Mouse (Mus musculus): ENCODE measurements around the gene Mapk8ip2.

Mapk8ip2 gene

GRCm38 (mm10) chr15:89494970-89495369 lies 41.3 kb downstream of the Mapk8ip2 start:
- no peak for DNase-seq

DNA sequence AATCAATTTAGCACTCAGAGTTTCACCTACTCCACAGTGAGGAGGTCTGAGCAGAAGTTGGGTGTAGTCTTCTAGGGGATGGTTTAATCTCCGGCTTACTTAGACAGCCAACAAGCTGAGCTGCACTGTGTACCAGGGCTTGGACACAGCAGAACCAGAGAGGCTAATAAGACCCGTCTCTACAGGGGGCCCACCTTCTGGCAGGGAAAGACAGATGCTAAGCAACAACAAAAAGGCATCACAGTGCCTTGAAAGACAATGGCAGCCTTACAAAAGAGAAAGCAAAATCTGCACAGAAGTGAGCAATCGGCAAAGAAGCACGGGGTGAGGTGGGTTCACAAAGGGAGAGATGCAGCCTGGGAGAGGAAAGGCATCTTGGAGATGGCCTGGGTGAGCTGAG lies 42.4 kb downstream of the Mapk8ip2 start:
- DNase-seq, result no peak

DNA sequence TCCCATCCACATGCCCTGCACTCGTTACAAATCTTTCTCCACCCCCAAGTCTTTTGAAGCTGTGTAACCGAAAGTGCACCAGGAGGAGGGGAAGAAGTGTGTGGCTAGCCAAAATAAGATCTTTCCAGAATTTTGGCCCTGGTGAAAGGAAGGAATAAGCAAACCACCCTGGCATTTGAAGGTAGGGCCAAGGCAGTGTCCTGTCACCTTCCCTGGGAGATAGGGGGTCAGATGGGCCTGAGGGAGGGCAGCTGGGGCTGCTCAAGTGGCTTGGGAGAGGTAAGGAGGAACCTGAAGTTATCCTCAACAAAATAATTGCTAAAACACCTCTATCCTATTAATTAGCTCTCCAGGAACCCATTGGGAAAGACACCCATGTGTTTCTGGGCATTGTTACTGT lies 43.1 kb downstream of the Mapk8ip2 start:
- no peak for DNase-seq

DNA sequence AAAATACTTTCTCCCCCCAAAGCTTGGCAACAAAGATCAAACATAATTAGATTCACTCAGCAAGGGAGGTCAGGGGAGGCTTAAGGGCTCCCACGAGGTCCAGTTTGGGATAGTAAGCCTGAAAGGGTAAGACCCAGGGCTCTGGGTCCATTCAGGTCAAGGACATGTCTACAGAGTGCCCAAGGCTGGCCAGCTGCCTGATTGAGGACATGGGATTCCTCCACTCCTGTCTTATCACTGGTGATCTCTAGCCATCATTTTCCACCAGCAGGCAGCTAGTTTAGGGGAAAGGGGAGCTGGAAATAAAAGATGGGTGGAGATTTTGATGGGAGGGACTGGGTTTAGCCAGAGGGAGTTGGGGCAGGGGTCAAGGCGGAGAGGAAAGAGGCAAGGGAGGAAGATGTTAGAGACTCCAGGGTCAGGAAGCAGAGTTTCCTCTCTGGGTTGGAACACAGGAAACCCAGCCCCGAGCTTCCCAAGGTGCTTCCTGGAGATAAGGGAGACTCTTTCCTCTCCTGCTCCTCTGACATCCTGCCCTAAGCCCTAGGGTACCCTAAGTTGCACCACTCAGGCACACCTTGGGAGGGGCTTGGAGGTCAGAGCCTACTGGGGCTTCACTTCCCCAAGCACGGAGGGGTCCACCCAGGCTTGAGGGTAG lies 43.8 kb downstream of the Mapk8ip2 start:
- no peak for DNase-seq

DNA sequence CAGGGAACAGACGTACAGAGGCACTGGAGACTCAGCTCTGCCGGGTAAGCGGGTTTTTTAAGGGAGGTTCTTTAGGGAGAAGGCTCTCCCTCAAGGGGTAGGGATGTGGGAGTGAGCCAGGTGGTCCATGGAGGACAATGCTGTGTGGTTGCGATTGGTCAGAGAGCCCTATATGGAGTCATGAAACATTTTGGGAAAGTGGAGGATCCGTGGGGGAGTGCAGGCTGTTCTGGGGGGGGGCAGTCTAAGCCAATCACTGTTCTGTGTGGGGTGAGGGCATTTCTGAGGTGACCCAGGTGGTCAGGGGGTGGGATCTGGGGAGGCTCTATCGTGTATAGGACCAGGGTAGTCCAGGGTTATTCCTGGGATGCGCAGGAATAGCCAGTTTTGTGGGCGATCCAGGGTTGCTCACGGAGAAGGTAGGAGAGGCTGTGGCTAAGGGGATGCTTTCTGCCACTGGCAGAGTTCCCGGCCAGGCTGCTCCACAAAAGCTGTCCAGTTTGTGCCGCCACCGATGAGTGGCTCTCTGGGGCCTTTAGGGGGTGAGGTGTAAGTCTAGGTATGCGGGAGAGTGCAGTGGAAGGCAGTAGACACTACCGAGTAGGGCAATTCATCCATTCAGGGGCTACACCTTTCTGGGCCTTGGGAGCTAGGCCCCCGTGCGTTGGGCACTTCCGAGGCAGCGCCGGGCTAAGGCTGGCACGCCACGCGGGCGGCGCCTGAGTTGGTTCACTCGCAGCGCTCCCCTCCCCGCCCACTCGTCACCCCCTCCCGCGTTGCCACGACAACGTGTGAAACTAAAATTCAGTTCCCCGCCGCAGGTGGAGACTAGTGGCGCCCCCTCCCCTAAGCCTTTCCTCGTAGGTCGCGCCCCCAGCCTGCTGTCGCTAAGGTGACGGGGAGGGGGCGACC lies 44.6 kb downstream of the Mapk8ip2 start:
- peak; percentile 68 for DNase-seq

GRCm38 (mm10) chr15:89498961-89499688 lies 45.4 kb downstream of the Mapk8ip2 start, which contains the start of gene Shank3:
Shank3 (plus strand) TSS chr15:89499623.
- peak; percentile 60 for DNase-seq

- peak; percentile 84 for DNase-seq
These were observed 46.1 kb downstream of the Mapk8ip2 start for GRCm38 (mm10) chr15:89499784-89500220.

DNA sequence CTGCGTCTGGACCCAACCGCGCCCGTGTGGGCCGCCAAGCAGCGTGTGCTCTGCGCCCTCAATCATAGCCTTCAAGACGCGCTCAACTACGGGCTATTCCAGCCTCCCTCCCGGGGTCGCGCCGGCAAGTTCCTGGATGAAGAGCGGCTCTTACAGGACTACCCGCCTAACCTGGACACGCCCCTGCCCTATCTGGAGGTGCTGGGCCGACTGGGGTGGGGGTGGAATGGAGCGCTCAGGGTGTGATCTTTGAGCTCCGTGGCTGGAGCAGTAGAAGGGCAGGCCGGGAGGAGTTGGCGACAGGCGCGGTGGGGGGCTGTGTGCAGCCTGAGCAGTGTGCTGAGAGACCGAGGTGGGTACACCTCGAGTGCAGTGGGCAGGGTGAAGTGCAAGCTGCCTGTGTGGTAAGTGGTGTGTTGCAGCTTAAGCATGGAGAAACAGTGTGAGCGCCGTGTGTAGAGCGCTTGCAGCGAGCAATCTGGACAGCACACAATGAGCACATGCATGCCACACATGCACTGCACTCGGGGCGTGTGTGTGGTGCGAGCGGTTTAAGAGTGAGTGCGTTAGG lies 46.6 kb downstream of the Mapk8ip2 start:
- peak; percentile 64 for DNase-seq

- DNase-seq, result no peak
These were observed 47.6 kb downstream of the Mapk8ip2 start for GRCm38 (mm10) chr15:89501321-89501720.

- no peak for DNase-seq
These were observed 51.1 kb downstream of the Mapk8ip2 start for GRCm38 (mm10) chr15:89504838-89505237.

- DNase-seq, result no peak
These were observed 54.0 kb downstream of the Mapk8ip2 start for GRCm38 (mm10) chr15:89507751-89508150.

DNA sequence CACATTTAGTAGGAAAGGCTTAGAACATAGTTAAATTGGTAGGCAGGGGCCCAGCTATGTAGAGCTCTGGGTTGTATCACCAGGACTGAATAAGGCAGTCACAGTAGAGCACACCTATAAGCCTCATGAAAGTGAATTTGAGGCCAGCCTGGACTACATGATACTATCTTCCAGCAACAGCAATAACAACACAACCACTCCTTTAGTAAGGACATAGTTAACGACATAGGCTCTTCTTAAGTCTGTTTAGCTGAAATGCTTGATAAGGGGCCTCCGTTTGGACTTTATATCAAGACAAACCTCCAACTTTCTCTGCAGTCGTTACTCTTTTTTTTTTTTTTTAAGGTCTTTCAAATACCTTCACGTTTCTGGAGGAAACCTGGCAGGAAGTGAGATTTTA lies 59.0 kb downstream of the Mapk8ip2 start:
- no peak for DNase-seq

Measured in retina, postnatal 1 day (tissue).